Mouse (Mus musculus) myocyte (in vitro differentiated cells): ENCODE data around the gene Hmga1. TPM values are rescaled to one million over a fixed set of nuclear protein-coding genes. Genes with fewer than 3 reads are reported as not detected.

Experiments used
- H3K27me3 ChIP-seq: one replicate; pipeline ENCODE4 v1.6.1; 2011; ENCODE audit not compliant: control insufficient read depth, insufficient read depth, insufficient read length
- H3K36me3 ChIP-seq: one replicate; pipeline ENCODE4 v1.6.1; 2011; ENCODE audit not compliant: control insufficient read depth, insufficient read depth
- H3K4me2 ChIP-seq: one replicate; pipeline ENCODE4 v1.6.1; 2011; ENCODE audit warnings: low read depth, control low read depth
- H3K4me3 ChIP-seq: one replicate; pipeline ENCODE4 v1.5.1; 2011; ENCODE audit warnings: mild to moderate bottlenecking, control low read depth, moderate library complexity
- H3K79me2 ChIP-seq: one replicate; pipeline ENCODE4 v1.6.1; 2011; ENCODE audit not compliant: control insufficient read depth, insufficient read depth
- H3ac ChIP-seq: one replicate; pipeline ENCODE4 v1.6.1; 2011; ENCODE audit not compliant: control insufficient read depth, insufficient read length
- CEBPB ChIP-seq: IDR thresholded peaks from 2 replicates; pipeline ENCODE4 v1.6.1; 2011; ENCODE audit warnings: mild to moderate bottlenecking, moderate library complexity; ENCODE audit not compliant: poor library complexity, insufficient read depth, severe bottlenecking
- E2F4 ChIP-seq: IDR thresholded peaks from one replicate; pipeline ENCODE4 v1.6.1; 2011; ENCODE audit warnings: mild to moderate bottlenecking, control low read depth, moderate library complexity; ENCODE audit not compliant: insufficient read depth
- MAX ChIP-seq: IDR thresholded peaks from one replicate; pipeline ENCODE4 v1.6.1; 2011; ENCODE audit warnings: low read depth, mild to moderate bottlenecking, control low read depth
- MYOD1 ChIP-seq, 3 experiments: IDR thresholded peaks; one replicate each; pipeline ENCODE4 v1.6.1; 2011; ENCODE audit warnings: control low read depth in 2 of 3, low read depth in 2 of 3, mild to moderate bottlenecking in 2 of 3, moderate library complexity in 1 of 3; ENCODE audit not compliant: insufficient read length in 2 of 3, control insufficient read depth in 1 of 3
- MYOG ChIP-seq, 3 experiments: IDR thresholded peaks; one replicate each; pipeline ENCODE4 v1.6.1; 2011; ENCODE audit warnings: control low read depth in 2 of 3, low read depth in 2 of 3, mild to moderate bottlenecking in 2 of 3; ENCODE audit not compliant: insufficient read length in 2 of 3, control insufficient read depth in 1 of 3, insufficient read depth in 1 of 3
- POLR2A ChIP-seq: IDR thresholded peaks from one replicate; pipeline ENCODE4 v1.6.1; 2011; ENCODE audit warnings: low read depth, mild to moderate bottlenecking, control low read depth, moderate library complexity; ENCODE audit not compliant: insufficient read length
- POLR2AphosphoS2 ChIP-seq: IDR thresholded peaks from one replicate; pipeline ENCODE4 v1.6.1; 2011; ENCODE audit warnings: low read depth, control low read depth; ENCODE audit not compliant: insufficient read length
- REST ChIP-seq: IDR thresholded peaks from one replicate; pipeline ENCODE4 v1.6.1; 2011; ENCODE audit warnings: mild to moderate bottlenecking, control low read depth, moderate library complexity; ENCODE audit not compliant: insufficient read depth, insufficient read length
- SRF ChIP-seq: IDR thresholded peaks from one replicate; pipeline ENCODE4 v1.6.1; 2011; ENCODE audit warnings: low read depth; ENCODE audit not compliant: control insufficient read depth, insufficient read length
- TCF12 ChIP-seq: IDR thresholded peaks from one replicate; pipeline ENCODE4 v1.6.1; 2011; ENCODE audit warnings: mild to moderate bottlenecking, control low read depth; ENCODE audit not compliant: poor library complexity, insufficient read depth, severe bottlenecking
- TCF3 ChIP-seq: IDR thresholded peaks from one replicate; pipeline ENCODE4 v1.6.1; 2011; ENCODE audit warnings: low read depth, control low read depth; ENCODE audit not compliant: insufficient read length
- USF1 ChIP-seq: IDR thresholded peaks from one replicate; pipeline ENCODE4 v1.6.1; 2011; ENCODE audit warnings: low read depth, mild to moderate bottlenecking, control low read depth, moderate library complexity
- polyA plus RNA-seq: library from polyadenylated mRNA; unstranded; fragments of >200 nt; fragmentation: generic; extraction: Trizol; gene quantifications from one replicate; pipeline ENCODE4 v1.2.1, GENCODE M21; 2012; ENCODE audit warnings: missing spikeins

Gene Hmga1
- polyA plus RNA-seq, 1 experiment = 60.9 TPM

DNA sequence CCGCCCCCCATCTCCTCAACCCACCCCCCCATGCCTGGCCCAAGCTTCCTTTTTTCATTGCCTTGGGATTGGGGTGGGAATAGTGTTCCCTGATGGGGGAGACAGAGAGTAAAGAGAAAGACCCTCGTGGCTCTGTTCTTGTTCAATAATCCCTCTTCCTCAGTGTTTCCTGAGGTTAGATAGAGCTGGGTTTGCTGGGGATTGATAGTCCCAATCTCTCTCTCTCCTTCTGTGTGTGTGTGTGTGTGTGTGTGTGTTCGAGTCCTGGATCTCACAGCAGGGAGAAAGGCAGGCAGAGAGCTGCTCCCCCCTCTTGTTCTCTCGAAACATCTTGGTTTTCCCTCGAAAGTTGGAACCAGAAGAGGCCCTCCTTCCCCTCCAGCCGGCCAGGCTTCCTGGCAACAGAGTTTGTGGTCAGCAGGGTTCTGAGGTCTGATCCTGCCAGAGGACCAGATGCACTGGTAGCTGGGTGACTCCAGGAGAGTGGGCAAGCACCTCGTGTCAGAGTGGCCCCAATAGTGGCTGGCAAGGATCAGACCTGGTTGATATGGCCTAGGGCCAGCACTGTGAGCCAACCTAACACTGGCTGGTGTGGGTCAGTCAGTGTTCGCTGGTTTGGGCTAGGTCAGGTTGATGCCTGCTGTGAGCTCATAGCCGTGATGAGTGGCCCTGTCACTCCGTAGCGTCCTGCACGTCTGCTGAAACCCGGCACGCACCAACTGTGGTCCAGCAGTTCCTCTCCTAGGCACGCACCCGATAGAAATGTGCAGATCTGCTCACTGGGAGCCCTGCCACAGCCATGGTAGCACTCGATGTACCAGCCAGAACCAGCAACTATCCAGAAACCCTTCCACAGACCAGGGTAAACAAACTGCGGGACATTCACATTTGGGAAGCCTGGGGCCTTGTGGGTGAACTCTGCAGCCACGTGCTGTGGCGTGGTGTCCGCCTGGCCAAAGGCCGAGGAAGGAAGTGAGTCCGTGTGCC lies 3.8 kb upstream of the Hmga1 start:
- peaks cover 1% of the 10 kb centered on the region for H3K79me2 ChIP-seq
- no peaks in the 10 kb centered on the region for H3K36me3 ChIP-seq
- no peak overlapping the region for H3ac ChIP-seq
- TF ChIP-seq MYOD1 (IDR thresholded peaks at IDR 0.05; ENCODE audit: control insufficient read depth in 1 of 3, insufficient read length in 2 of 3, low read depth in 2 of 3) (no peak), USF1 (no peak), CEBPB (no peak), POLR2AphosphoS2 (no peak), REST (no peak), E2F4 (no peak), TCF12 (no peak), POLR2A (no peak), MAX (no peak), TCF3 (no peak), SRF (no peak), MYOG (IDR thresholded peaks at IDR 0.05; ENCODE audit: control insufficient read depth in 1 of 3, insufficient read depth in 1 of 3, insufficient read length in 2 of 3, low read depth in 2 of 3) (no peak)
- H3K4me3 ChIP-seq = no peak overlapping the region
- no peaks in the 10 kb centered on the region for H3K27me3 ChIP-seq
- no peak overlapping the region for H3K4me2 ChIP-seq

GRCm38 (mm10) chr17:27554062-27554960 lies 2.0 kb upstream of the Hmga1 start:
- H3K4me2 ChIP-seq = no peak overlapping the region
- H3K27me3 ChIP-seq = no peaks in the 10 kb centered on the region
- no peak overlapping the region for H3ac ChIP-seq
- H3K79me2 ChIP-seq = peaks cover 19% of the 10 kb centered on the region
- no peaks in the 10 kb centered on the region for H3K36me3 ChIP-seq
- H3K4me3 ChIP-seq = no peak overlapping the region
- TF ChIP-seq POLR2A = no peak
- TF ChIP-seq CEBPB = no peak
- no peak for TF ChIP-seq POLR2AphosphoS2
- TF ChIP-seq SRF = no peak
- no peak for TF ChIP-seq TCF3
- TF ChIP-seq MYOG (IDR thresholded peaks at IDR 0.05; ENCODE audit: control insufficient read depth in 1 of 3, insufficient read depth in 1 of 3, insufficient read length in 2 of 3, low read depth in 2 of 3) = no peak
- TF ChIP-seq E2F4 = no peak
- TF ChIP-seq TCF12 = no peak

- no peak overlapping the region for H3ac ChIP-seq
- H3K79me2 ChIP-seq = peaks cover 26% of the 10 kb centered on the region
- peak overlapping the region; percentile 38 for H3K4me3 ChIP-seq
- H3K4me2 ChIP-seq = peak overlapping the region; percentile 80
- peak in 1 of 3 experiments; percentile 25 for TF ChIP-seq MYOG (IDR thresholded peaks at IDR 0.05; ENCODE audit: control insufficient read depth in 1 of 3, insufficient read depth in 1 of 3, insufficient read length in 2 of 3, low read depth in 2 of 3)
- no peak for TF ChIP-seq TCF12
- H3K27me3 ChIP-seq = no peaks in the 10 kb centered on the region
- no peaks in the 10 kb centered on the region for H3K36me3 ChIP-seq
Measured at GRCm38 (mm10) chr17:27555075-27555511, 1.2 kb upstream of the Hmga1 start.

DNA sequence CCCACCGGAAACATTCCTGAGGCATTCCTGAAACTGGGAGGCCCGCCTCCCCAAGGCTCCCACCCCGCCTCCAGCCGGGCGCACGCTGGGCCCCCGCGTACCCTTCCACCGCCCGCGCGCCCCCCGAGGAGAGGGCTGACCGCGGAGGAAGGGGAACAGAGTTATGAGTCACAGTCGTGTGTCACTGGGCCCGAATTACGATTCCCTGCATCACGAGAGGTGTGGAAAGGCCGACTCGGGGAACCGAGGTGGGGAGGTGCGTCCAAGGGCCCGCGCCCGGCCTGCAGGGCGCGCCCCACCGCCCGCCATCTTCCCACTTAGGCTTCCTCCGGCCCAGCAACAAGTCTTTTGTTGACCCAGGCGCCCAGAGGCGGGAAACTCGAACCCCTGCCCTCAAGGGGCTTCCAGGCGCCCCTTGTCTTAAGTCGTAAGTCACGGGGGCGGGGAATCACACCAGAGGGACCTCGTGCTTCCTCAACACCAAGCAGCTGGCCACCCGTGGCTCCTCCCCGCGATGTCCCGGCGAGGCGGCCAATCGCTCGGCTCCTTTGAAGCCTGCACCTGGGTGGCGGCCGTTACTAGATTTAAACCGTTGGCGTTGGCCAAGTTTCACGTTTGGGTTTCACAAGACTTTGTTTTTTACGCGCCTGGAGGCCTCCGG lies 655 bp upstream of the Hmga1 start:
- H3K4me2 ChIP-seq = peak overlapping the region; percentile 80
- H3K4me3 ChIP-seq = peak overlapping the region; percentile 38
- H3K79me2 ChIP-seq = peaks cover 27% of the 10 kb centered on the region
- H3ac ChIP-seq = peak overlapping the region; percentile 64
- TF ChIP-seq MYOD1 (IDR thresholded peaks at IDR 0.05; ENCODE audit: control insufficient read depth in 1 of 3, insufficient read length in 2 of 3, low read depth in 2 of 3) (peak in 1 of 3 experiments; percentile 35), E2F4 (no peak), POLR2AphosphoS2 (no peak), MYOG (IDR thresholded peaks at IDR 0.05; ENCODE audit: control insufficient read depth in 1 of 3, insufficient read depth in 1 of 3, insufficient read length in 2 of 3, low read depth in 2 of 3) (peak in 2 of 3 experiments; percentile 8 to 58), TCF12 (no peak), REST (no peak), USF1 (no peak), POLR2A (peak; percentile 9), TCF3 (no peak), MAX (no peak)
- H3K36me3 ChIP-seq = no peaks in the 10 kb centered on the region
- H3K27me3 ChIP-seq = no peaks in the 10 kb centered on the region
